Mouse (Mus musculus): Measurements from ENCODE around the gene Actl10. TPM values are rescaled to one million over a fixed set of nuclear protein-coding genes. Genes with fewer than 3 reads are reported as not detected.

The Actl10 gene
- polyA plus RNA-seq (2012; rRNA removed), result 0.04 and 0.05 TPM in 2 replicates

DNA sequence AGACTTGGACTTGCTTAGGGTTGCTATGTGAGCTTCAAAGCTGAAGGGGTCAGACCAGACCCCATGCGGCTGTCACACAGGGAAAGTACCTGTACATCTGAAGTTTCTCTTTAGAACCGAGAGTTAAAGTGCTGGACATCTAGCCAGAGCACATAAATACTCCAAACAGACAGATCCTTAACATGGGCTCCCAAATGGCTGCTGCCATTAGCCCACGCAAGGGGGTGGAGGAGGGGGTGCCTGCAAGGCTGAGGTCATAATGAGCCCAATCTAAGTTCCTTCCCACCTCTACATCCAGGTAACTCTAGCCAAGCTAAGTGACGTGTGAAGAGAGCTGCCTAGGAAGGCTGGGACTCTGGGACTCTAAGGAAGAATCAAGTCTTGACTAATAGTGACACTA, at the start of gene Actl10:
Gene Actl10, plus strand, starts transcription at position 301 of the 400 bp plus-strand sequence.

GRCm38 (mm10) chr2:154546711-154547110, 4.9 kb upstream of the Actl10 start, which contains the start of gene 1700003F12Rik:
1700003F12Rik (plus strand) TSS chr2:154547085.

GRCm38 (mm10) chr2:154558264-154559039, 6.9 kb downstream of the Actl10 start, which contains the start of gene Necab3:
Necab3 (minus strand) TSS chr2:154558890.

GRCm38 (mm10) chr2:154569836-154570286, 18.3 kb downstream of the Actl10 start, which contains the start of gene E2f1:
E2f1 (minus strand) TSS chr2:154569892.

Other genes with a start within 250 kb of the Actl10 start
- gene Bpifb9b, start 244.5 kb upstream of the Actl10 start, polyA plus RNA-seq (2012; rRNA removed), result not detected in 2 replicates
- gene Cdk5rap1, start 178.8 kb upstream of the Actl10 start, polyA plus RNA-seq (2012; rRNA removed), result 8.3 and 20.3 TPM in 2 replicates
- 6.9 and 7.2 TPM in 2 replicates for gene Snta1, start 143.7 kb upstream of the Actl10 start, polyA plus RNA-seq (2012; rRNA removed)
- 37.0 and 44.4 TPM in 2 replicates for gene Cbfa2t2, start 115.3 kb upstream of the Actl10 start, polyA plus RNA-seq (2012; rRNA removed)
- 0.88 and 2.4 TPM in 2 replicates for gene 1700003F12Rik, start 4.7 kb upstream of the Actl10 start, polyA plus RNA-seq (2012; rRNA removed)
- 6.5 and 8.6 TPM in 2 replicates for gene Necab3, start 7.1 kb downstream of the Actl10 start, polyA plus RNA-seq (2012; rRNA removed)
- gene E2f1, start 18.1 kb downstream of the Actl10 start, polyA plus RNA-seq (2012; rRNA removed), result 50.5 and 65.5 TPM in 2 replicates
- gene Pxmp4, start 51.9 kb downstream of the Actl10 start, polyA plus RNA-seq (2012; rRNA removed), result 6.1 and 11.0 TPM in 2 replicates
- 4.3 and 7.4 TPM in 2 replicates for gene Zfp341, start 61.5 kb downstream of the Actl10 start, polyA plus RNA-seq (2012; rRNA removed)
- gene 4930519P11Rik, start 61.7 kb downstream of the Actl10 start, polyA plus RNA-seq (2012; rRNA removed), result 0.12 and 0.62 TPM in 2 replicates
- gene Chmp4b, start 99.9 kb downstream of the Actl10 start, polyA plus RNA-seq (2012; rRNA removed), result 172 and 326 TPM in 2 replicates
- not detected in 2 replicates for gene Gm14214, start 218.3 kb downstream of the Actl10 start, polyA plus RNA-seq (2012; rRNA removed)
- 393 and 415 TPM in 2 replicates for gene Raly, start 239.3 kb downstream of the Actl10 start, polyA plus RNA-seq (2012; rRNA removed)
- 4.1 and 9.6 TPM in 2 replicates for gene a, start 239.6 kb downstream of the Actl10 start, polyA plus RNA-seq (2012; rRNA removed)

All from central nervous system, embryonic 11.5 days (tissue).